Mouse (Mus musculus) heart, postnatal 4 days (tissue): ENCODE measurements at regions not wholly inside any gene's neighbourhood (a gene's known extent, or its start where the extent isn't known, plus 50 kb on each side); places are given as distances from the start of the nearest gene placed in this dataset.
A peak's percentile ranks its signal among the peaks of the same experiment; 100 is the strongest.

Source experiments
- DNase-seq: peaks from one replicate; pipeline ENCODE4 v3.0.0; 2021

DNA sequence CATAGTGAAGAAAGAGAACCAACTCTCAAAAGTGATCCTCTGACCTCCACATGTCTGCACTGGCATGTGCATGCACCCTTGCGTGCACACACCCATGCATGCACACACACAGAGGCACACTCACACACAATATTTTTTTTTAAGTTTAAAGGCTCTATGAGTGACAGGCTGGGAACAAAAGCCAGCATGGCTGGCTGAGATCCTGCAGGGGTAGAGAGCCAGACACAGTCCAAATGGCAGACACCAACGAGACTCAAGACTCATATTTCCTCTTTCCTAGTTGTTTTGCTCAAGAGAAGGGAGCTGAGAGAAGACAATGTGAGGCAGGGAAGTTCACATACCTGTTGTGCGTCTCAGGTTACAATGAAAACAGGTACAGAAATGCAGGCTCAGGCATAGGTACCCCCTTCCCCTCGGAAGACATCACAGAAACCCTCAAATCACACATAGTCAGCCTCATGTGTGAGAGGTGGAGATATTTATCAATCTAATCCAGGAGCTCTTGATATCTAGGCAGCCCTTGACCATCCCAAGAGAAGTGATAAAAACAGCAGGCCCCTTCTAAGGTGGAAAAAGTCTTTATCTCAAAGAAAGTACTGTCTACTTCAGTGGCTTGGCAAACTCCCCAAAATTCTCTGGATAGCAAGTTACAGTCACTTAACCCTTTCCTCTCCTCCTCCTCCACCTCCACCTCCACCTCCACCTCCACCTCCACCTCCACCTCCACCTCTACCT is 101.4 kb upstream of the Cd180 start:
- DNase-seq = no peak

DNA sequence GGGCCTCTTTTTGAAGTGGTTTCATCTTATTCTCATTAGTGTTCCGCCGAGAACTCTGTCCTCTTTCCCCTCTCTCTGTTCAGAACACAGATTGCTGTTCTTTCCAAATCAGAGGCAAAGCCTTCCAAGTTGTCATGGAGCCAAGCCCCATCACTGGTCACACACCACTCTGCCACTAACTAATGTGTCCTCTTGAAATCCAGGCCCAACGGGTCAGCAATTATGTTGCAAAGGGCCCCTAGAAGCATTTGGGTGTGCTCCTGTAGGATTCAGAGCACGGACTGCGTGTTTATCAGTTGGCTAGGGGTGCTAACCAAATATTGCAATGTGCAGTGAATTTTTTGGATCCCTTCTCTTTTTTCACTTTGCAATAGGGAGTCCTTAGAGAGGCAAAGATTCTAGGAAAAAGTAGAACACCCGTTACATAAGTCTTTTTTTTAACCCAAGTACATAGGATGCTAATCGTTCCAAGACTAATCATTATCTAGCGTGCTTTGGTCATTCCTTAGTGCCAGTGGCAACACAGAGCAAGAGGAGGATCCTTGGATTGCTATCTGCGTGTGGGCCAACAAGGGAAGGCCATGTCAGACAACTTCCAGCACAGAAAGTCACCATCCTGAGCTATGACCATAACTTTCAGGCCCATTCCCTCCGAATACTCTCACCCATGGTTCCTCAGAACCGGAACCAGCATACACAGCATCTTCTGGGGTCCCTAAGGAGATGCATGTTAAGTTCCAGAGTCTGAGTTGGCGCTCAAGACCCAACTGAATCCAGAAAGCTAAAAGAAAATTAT is 99.8 kb upstream of the Cd180 start:
- DNase-seq = peak; percentile 65

- no peak for DNase-seq
Measured at GRCm38 (mm10) chr13:102594201-102594600, 99.2 kb upstream of the Cd180 start.

- DNase-seq = no peak
Measured at GRCm38 (mm10) chr13:102595602-102596001, 97.8 kb upstream of the Cd180 start.

DNA sequence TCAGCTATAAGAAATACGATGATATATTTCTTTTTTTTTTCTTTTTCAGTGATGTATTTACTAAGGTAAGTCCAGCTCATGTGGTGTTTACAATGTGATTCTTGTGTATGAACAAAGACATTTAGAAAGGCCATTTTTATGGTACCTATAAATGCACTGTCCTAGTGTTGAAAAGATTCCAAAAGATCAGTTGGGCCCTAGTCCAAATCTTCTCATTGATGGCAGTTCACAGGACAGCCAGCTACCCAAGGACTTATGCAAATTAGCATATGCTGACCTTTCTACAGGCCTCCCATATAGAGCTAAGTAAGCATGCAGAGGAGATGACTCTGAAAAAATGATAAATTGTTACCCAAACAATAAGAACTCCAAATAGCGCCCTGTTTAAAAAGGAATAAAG is 97.3 kb upstream of the Cd180 start:
- DNase-seq = no peak

- DNase-seq = no peak
Measured at GRCm38 (mm10) chr13:102598181-102598580, 95.2 kb upstream of the Cd180 start.

GRCm38 (mm10) chr13:102599602-102600001 is 93.8 kb upstream of the Cd180 start:
- no peak for DNase-seq

DNA sequence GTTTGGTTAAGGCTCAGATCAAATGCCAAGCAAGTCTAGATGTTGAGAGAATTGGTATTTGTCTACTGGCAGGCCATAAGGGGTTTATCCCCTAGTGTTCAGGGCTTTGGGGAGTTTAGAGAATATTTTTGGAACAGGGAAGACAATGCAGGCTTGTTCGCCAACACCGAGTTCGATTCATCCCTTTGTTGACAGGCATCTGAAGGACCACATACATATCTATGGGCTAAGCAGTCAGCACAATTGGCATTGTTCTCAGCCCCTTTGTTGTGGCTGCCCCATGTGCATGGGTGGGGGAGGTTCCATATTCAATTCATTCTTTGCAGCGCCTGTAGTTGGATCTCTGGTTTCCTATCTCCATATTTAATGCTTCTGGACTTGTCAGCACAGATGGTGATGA is 93.3 kb upstream of the Cd180 start:
- DNase-seq = no peak

GRCm38 (mm10) chr13:102624461-102624860 is 68.9 kb upstream of the Cd180 start:
- no peak for DNase-seq

DNA sequence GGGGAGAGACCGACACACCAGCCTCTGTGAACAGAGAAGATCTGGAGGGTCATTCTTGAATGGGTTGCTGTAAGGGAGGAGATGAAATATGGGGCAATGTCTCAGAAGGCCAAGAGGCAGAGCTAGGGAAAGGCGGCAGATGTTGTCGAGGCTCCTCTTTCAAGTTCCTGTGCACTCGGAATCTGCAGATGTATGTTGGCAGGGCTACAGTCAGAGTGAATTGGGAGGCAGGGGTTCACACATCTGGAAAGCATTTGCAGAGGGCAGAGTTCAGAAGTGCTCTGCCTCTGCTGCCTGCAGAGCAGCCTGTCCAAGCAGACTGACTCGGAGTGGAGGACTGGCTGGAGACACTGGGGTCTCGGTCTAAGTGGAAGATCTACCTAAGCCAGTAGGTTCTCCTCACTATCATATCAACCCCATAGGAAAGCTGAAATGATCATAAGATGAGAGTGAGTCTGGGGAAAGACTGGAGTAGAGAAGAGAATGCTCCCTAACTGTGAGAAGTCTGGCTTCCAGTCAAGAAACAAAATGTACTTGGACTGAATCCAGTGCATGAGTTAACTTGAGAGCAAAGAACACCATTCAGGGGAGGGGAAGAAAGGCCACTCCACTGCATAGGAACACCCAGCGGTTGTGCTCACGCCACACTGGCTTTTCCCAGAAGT is 68.1 kb upstream of the Cd180 start:
- peak; percentile 80 for DNase-seq

DNA sequence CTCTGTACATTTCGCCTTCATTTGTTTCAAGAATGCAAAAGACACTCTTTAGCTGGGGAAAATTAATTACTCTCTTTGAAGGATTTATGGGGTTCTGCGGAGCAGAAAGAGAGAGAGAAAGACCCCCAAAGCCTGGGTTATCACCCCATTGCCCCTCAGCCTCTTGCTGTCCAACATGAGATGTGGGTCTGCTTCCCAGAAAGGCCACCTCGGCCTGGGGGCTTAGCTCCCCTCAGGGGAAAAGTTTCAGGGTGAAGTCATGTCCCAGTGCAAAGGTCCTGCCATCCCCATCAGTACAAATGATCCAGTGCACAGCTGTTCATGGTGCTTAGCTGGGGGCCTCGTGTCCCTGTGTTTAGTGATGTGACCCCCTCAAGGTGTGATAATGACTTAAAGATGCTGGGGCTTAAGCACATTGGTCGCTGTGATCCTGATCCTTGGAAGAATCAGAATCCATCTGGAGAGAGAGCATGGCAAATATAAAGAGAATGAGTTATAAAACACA is 67.5 kb upstream of the Cd180 start:
- no peak for DNase-seq

GRCm38 (mm10) chr13:102627786-102628185 is 65.6 kb upstream of the Cd180 start:
- no peak for DNase-seq

DNA sequence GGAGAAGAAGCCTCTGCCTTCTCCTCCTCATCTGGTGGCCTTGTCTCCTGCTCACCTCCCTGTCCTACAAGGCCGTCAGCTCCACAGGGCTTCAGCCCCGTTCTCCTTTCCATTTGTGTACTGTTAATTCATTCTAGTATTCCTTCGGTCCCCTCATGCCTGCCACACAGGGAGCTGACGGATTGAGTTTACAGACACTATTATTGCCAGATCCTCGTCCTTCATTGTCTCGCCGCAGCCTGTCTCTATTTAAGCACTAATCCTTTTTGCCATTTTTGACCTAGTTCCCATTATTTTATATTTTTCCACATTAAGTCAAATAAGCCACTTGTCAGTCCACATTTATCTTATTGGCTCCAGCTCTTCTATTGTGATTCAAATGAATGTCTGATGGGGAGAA is 64.2 kb upstream of the Cd180 start:
- DNase-seq = no peak

GRCm38 (mm10) chr13:102634236-102634957 is 59.0 kb upstream of the Cd180 start:
- no peak for DNase-seq

GRCm38 (mm10) chr13:102636032-102636431 is 57.3 kb upstream of the Cd180 start:
- no peak for DNase-seq

GRCm38 (mm10) chr13:102637059-102637458 is 56.3 kb upstream of the Cd180 start:
- DNase-seq = no peak

DNA sequence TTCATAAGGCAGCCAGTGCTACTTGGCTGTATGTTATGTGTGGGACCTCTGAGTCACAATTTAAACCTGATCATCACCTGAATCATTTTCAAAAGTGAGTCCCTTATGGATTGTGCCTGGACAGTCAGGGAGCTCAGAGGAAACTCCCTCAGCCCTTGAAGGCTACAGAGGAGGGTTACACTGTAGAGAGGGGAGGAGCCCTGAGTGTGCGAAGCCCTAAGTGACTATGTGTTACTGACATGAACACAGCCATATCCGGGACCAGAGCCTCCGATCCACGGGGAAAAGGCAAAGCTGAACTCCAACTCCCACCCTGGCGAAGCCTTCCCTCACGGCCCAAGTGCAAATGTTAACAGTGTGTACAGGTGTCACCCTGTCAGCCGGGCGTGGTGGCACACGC is 53.7 kb upstream of the Cd180 start:
- DNase-seq = no peak

DNA sequence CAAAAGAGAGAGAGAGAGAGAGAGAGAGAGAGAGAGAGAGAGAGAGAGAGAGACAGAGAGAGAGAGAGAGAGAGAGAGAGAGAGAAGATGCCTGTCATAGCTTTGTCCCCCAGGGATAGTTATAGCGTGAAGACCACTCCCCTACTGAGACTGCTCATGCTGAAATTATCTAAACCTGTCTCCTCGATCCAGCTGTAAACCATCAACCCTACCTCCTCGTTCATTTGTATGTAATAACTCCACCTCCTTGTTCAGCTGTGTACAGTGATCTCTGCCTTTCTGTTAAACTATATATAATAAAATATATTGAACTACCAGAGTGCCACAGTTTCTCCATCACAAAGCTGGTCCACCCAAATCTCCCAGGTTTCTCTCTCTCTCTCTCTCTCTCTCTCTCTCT is 53.2 kb upstream of the Cd180 start:
- DNase-seq = no peak
